Comparison of ENCODE assay signal across 29 mouse cellular contexts in genomic region chr1:73002637-73003036, GRCm38 (mm10). TPM values are rescaled to one million over a fixed set of nuclear protein-coding genes. Genes with fewer than 3 reads are reported as not detected.
DNase-seq lines count a peak whose midpoint lies in the region; ATAC-seq and TF ChIP-seq lines count a peak whose summit lies in the region.
"Had no signal": no experiment of that assay in that cellular context is flagged by ENCODE, and none has a peak within 500 bp of the region (broad histone marks: within the 10 kb centered on the region; RNA-seq: fewer than 3 reads in every experiment).

No protein-coding gene starts in this region.

- dilution Hi-C loops in CH12.LX (cut with MboI; ENCODE audit: extremely low pct_ligation_motif_present, extremely low pct_unique_long_range_greater_than_20kb, low sequenced_read_pairs): no loop called here

- WGBS in liver, embryonic 16.5 days (ENCODE audit: insufficient replicate concordance): 26% methylated on average over 5 of the region's 5 CpGs

- H3K9ac ChIP-seq in CH12.LX (ENCODE audit: insufficient read depth, low read depth): no peak overlapping the region
- H3K9ac ChIP-seq in liver, embryonic 16.5 days (ENCODE audit: low read depth, low read length): no peak overlapping the region
- H3K9ac ChIP-seq: embryonic facial prominence, embryonic 12.5 days; forebrain, embryonic 13.5 days; hindbrain, embryonic 12.5 days; neural tube, embryonic 15.5 days had no signal

- in situ Hi-C loops in CH12.LX (cut with MboI; ENCODE audit: low pct_ligation_motif_present, low pct_unique_long_range_greater_than_20kb, low sequenced_read_pairs): no loop called here

- TF ChIP-seq POLR2A in CH12.LX (IDR thresholded peaks at IDR 0.05; ENCODE audit: low read depth, low read length): no peak

- DNase-seq in CH12.LX (ENCODE audit: extremely low read depth) (no peak), liver (peak; percentile 80)
- no peak for DNase-seq in gastrocnemius, postnatal 10 days
- DNase-seq in neural tube, embryonic 10.5 days (ENCODE audit: extremely low spot score, low spot score): no peak
- DNase-seq: adrenal gland, postnatal 36 days; cerebellum, adult 2 months; cerebellum, postnatal 25 days; kidney, adult 2 months; lung, adult 18-20 months; lung, postnatal 10 days; thymus, postnatal 14 days had no signal

- H3K4me1 ChIP-seq in erythroblast, embryonic 14.5 days (ENCODE audit: control insufficient read depth): peaks cover 24% of the 10 kb centered on the region
- H3K4me1 ChIP-seq in CH12.LX (ENCODE audit: control insufficient read depth in 1 of 2, insufficient read depth in 2 of 2): peaks cover 0 to 4% of the 10 kb centered on the region in 2 experiments; a peak in 2 of 4 replicates
- peaks cover 14% of the 10 kb centered on the region for H3K4me1 ChIP-seq in liver, embryonic 16.5 days (ENCODE audit: control insufficient read depth, low read depth, low read length)
- H3K4me1 ChIP-seq: forebrain, embryonic 13.5 days; hindbrain, embryonic 12.5 days; neural tube, embryonic 15.5 days had no signal

- no peak for TF ChIP-seq CTCF in CH12.LX (conservative IDR thresholded peaks at IDR 0.05 in 1 of 2, IDR thresholded peaks at IDR 0.05 in 1 of 2; ENCODE audit: low read depth in 2 of 2, low read length in 2 of 2)

- peak overlapping the region; percentile 40 for H3K4me3 ChIP-seq in erythroblast, embryonic 14.5 days (replicated peaks)
- H3K4me3 ChIP-seq in CH12.LX (replicated peaks in 1 of 3; ENCODE audit: low read depth in 2 of 3, low read length in 2 of 3, poor library complexity in 1 of 3): no peak overlapping the region
- H3K4me3 ChIP-seq in liver, embryonic 16.5 days (ENCODE audit: low read depth, low read length): no peak overlapping the region
- H3K4me3 ChIP-seq: embryonic facial prominence, embryonic 12.5 days; forebrain, embryonic 13.5 days; heart, embryonic 10.5 days; hindbrain, embryonic 12.5 days; midbrain, embryonic 10.5 days; neural tube, embryonic 15.5 days had no signal

- no peaks in the 10 kb centered on the region for H3K79me2 ChIP-seq in CH12.LX (replicated peaks; ENCODE audit: control insufficient read depth, extremely low read depth, insufficient read depth, poor library complexity, severe bottlenecking)

- peaks cover 4% of the 10 kb centered on the region; the same call in 1 of the 2 replicates for H3K27me3 ChIP-seq in erythroblast, embryonic 14.5 days (ENCODE audit: control insufficient read depth)
- H3K27me3 ChIP-seq in CH12.LX (replicated peaks): no peaks in the 10 kb centered on the region
- no peaks in the 10 kb centered on the region for H3K27me3 ChIP-seq in liver, embryonic 16.5 days (ENCODE audit: control insufficient read depth, insufficient read depth, low read depth, low read length)
- H3K27me3 ChIP-seq: embryonic facial prominence, embryonic 12.5 days; forebrain, embryonic 13.5 days; hindbrain, embryonic 12.5 days; neural tube, embryonic 15.5 days had no signal

- no peak for ATAC-seq in erythroblast, adult 5-6 weeks (replicated peaks; ENCODE audit: low FRiP score, poor library complexity, severe bottlenecking)
- peak; percentile 100 for ATAC-seq in liver, embryonic 16.5 days (ENCODE audit: low read depth)
- ATAC-seq: forebrain, embryonic 13.5 days had no signal

- H3K27ac ChIP-seq in CH12.LX (ENCODE audit: insufficient read depth, low read depth): no peak overlapping the region
- H3K27ac ChIP-seq in liver, embryonic 16.5 days (ENCODE audit: low read length): peak overlapping the region; percentile 29; the same call in 1 of the 2 replicates
- H3K27ac ChIP-seq: embryonic facial prominence, embryonic 12.5 days; forebrain, embryonic 13.5 days; hindbrain, embryonic 12.5 days; kidney, postnatal 0 days; midbrain, embryonic 10.5 days; neural tube, embryonic 15.5 days had no signal

- TF ChIP-seq RAD21 in CH12.LX (IDR thresholded peaks at IDR 0.05; ENCODE audit: low read depth, low read length): no peak

- H3K36me3 ChIP-seq in erythroblast, embryonic 14.5 days (ENCODE audit: control insufficient read depth): no peaks in the 10 kb centered on the region
- H3K36me3 ChIP-seq in CH12.LX (replicated peaks in 1 of 2; ENCODE audit: control insufficient read depth in 1 of 2, insufficient read depth in 1 of 2, low read length in 1 of 2): no peaks in the 10 kb centered on the region
- no peaks in the 10 kb centered on the region for H3K36me3 ChIP-seq in liver, embryonic 16.5 days (ENCODE audit: control insufficient read depth, insufficient read depth)
- H3K36me3 ChIP-seq: embryonic facial prominence, embryonic 12.5 days; heart, embryonic 10.5 days; hindbrain, embryonic 12.5 days; midbrain, embryonic 10.5 days; neural tube, embryonic 15.5 days had no signal

- H3K9me3 ChIP-seq in erythroblast, embryonic 14.5 days (ENCODE audit: control insufficient read depth, low read length): no peaks in the 10 kb centered on the region
- H3K9me3 ChIP-seq in CH12.LX (replicated peaks; ENCODE audit: low read length): no peaks in the 10 kb centered on the region
- H3K9me3 ChIP-seq in liver, embryonic 16.5 days (replicated peaks; ENCODE audit: control insufficient read depth, low read length): no peaks in the 10 kb centered on the region
- H3K9me3 ChIP-seq: embryonic facial prominence, embryonic 12.5 days; forebrain, embryonic 13.5 days; heart, embryonic 10.5 days; hindbrain, embryonic 12.5 days; midbrain, embryonic 10.5 days; neural tube, embryonic 15.5 days had no signal

- peak overlapping the region; percentile 12; the same call in 1 of the 2 replicates for H3K4me2 ChIP-seq in CH12.LX (ENCODE audit: insufficient read depth, low read depth, poor library complexity, severe bottlenecking)
- H3K4me2 ChIP-seq in liver, embryonic 16.5 days (ENCODE audit: low read depth, low read length): peak overlapping the region; percentile 37; the same call in 1 of the 2 replicates
- H3K4me2 ChIP-seq: embryonic facial prominence, embryonic 12.5 days; forebrain, embryonic 13.5 days; hindbrain, embryonic 12.5 days; neural tube, embryonic 15.5 days had no signal

- no peak for TF ChIP-seq EP300 in CH12.LX (IDR thresholded peaks at IDR 0.05; ENCODE audit: low read length)

TF ChIP-seq in CH12.LX, 34 proteins besides CTCF, POLR2A, EP300 and RAD21:
- TF ChIP-seq MAFK (IDR thresholded peaks at IDR 0.05; ENCODE audit: insufficient replicate concordance, low read length) (no peak), GABPA (IDR thresholded peaks at IDR 0.05; ENCODE audit: insufficient replicate concordance, low read depth, low read length) (no peak), ELF1 (IDR thresholded peaks at IDR 0.05; ENCODE audit: low read depth, low read length) (no peak), MXI1 (IDR thresholded peaks at IDR 0.05; ENCODE audit: low read depth, low read length) (no peak), USF2 (conservative IDR thresholded peaks at IDR 0.05; ENCODE audit: low read depth, low read length) (no peak), MAX (IDR thresholded peaks at IDR 0.05; ENCODE audit: low read length) (no peak), TBP (conservative IDR thresholded peaks at IDR 0.05; ENCODE audit: low read depth, low read length) (no peak), RCOR1 (conservative IDR thresholded peaks at IDR 0.05; ENCODE audit: low read depth, low read length) (no peak), UBTF (IDR thresholded peaks at IDR 0.05; ENCODE audit: low read depth, low read length) (no peak), JUN (IDR thresholded peaks at IDR 0.05; ENCODE audit: insufficient read depth, low read depth, low read length) (no peak)

RNA-seq across cellular contexts. Expression of gene Tnp1, which starts 13.1 kb away (rescaled TPM):
- not detected in 2 replicates for polyA plus RNA-seq in erythroblast, embryonic 14.5 days (2012)
- not detected in 2 replicates for total RNA-seq in erythroblast, adult 5-6 weeks (2015; ENCODE audit: low replicate concordance)
- not detected in 2 replicates for total RNA-seq in erythroblast, adult 5-6 weeks (2017; ENCODE audit: low replicate concordance)
- not detected in 2 replicates for total RNA-seq in CH12.LX (2012; rRNA removed)
- not detected in 2 replicates for total RNA-seq in CH12.LX (2014; rRNA removed)
- polyA plus RNA-seq in CH12.LX (2012; ENCODE audit: insufficient read length, low read depth): not detected in 2 replicates
- not detected in 2 replicates for polyA plus RNA-seq in liver, embryonic 16.5 days (2015; fragmentation: Nextera tagmentation; extraction: Ambion mirVana)
- not detected for total RNA-seq in gastrocnemius, postnatal 10 days (2021)
- total RNA-seq: adrenal gland, postnatal 36 days; gastrocnemius, adult 18-20 months; gastrocnemius, postnatal 4 days; heart, postnatal 10 days; layer of hippocampus, postnatal 14 days; left cerebral cortex, postnatal 10 days; midbrain, postnatal 0 days had no signal
- polyA plus RNA-seq: cerebellum, adult 2 months; embryonic facial prominence, embryonic 12.5 days; forebrain, embryonic 13.5 days; heart, embryonic 10.5 days; hindbrain, embryonic 12.5 days; kidney, postnatal 0 days; limb, embryonic 11.5 days; midbrain, embryonic 10.5 days; midbrain, postnatal 0 days; neural tube, embryonic 15.5 days; small intestine, adult 2 months had no signal
